Mouse (Mus musculus): Measurements from ENCODE around the gene Sugct. TPM values are rescaled to one million over a fixed set of nuclear protein-coding genes. Genes with fewer than 3 reads are reported as not detected.
"Not testable (repeated sequence)": the region's sequence is repeated elsewhere in the genome, so short reads cannot be mapped to it uniquely, and the experiment has no call there.

Gene Sugct
- total RNA-seq, 4 experiments from 2014 or later: 0.29 to 1.3 (median 0.94) TPM

- no peak for DNase-seq (ENCODE audit: low spot score in 2 of 2)
Measured at GRCm38 (mm10) chr13:17606217-17606616, 89.1 kb downstream of the Sugct start.

GRCm38 (mm10) chr13:17604670-17605069, 90.7 kb downstream of the Sugct start:
- no peak for DNase-seq (ENCODE audit: low spot score in 2 of 2)

- no peak for DNase-seq (ENCODE audit: low spot score in 2 of 2)
Measured at GRCm38 (mm10) chr13:17603756-17604155, 91.6 kb downstream of the Sugct start.

- DNase-seq (ENCODE audit: low spot score in 2 of 2): no peak
Measured at GRCm38 (mm10) chr13:17585267-17585913, 110.0 kb downstream of the Sugct start.

- DNase-seq (ENCODE audit: low spot score in 2 of 2): no peak
Measured at GRCm38 (mm10) chr13:17584804-17585203, 110.5 kb downstream of the Sugct start.

- no peak for DNase-seq (ENCODE audit: low spot score in 2 of 2)
Measured at GRCm38 (mm10) chr13:17581684-17582083, 113.7 kb downstream of the Sugct start.

- DNase-seq (ENCODE audit: low spot score in 2 of 2): no peak
Measured at GRCm38 (mm10) chr13:17559357-17559756, 136.0 kb downstream of the Sugct start.

GRCm38 (mm10) chr13:17536341-17536740, 159.0 kb downstream of the Sugct start:
- DNase-seq (ENCODE audit: low spot score in 2 of 2): no peak

GRCm38 (mm10) chr13:17534871-17535270, 160.5 kb downstream of the Sugct start:
- no peak for DNase-seq (ENCODE audit: low spot score in 2 of 2)

GRCm38 (mm10) chr13:17534469-17534868, 160.9 kb downstream of the Sugct start:
- DNase-seq (ENCODE audit: low spot score in 2 of 2): no peak

GRCm38 (mm10) chr13:17511184-17511778, 184.1 kb downstream of the Sugct start:
- DNase-seq (ENCODE audit: low spot score in 2 of 2): no peak

GRCm38 (mm10) chr13:17494936-17495335, 200.4 kb downstream of the Sugct start:
- no peak for DNase-seq (ENCODE audit: low spot score in 2 of 2)

GRCm38 (mm10) chr13:17494056-17494574, 201.2 kb downstream of the Sugct start:
- DNase-seq (ENCODE audit: low spot score in 2 of 2): no peak

- DNase-seq (ENCODE audit: low spot score in 2 of 2): not testable (repeated sequence)
Measured at GRCm38 (mm10) chr13:17457981-17458380, 237.4 kb downstream of the Sugct start.

GRCm38 (mm10) chr13:17432139-17432916, 263.0 kb downstream of the Sugct start:
- no peak for DNase-seq (ENCODE audit: low spot score in 2 of 2)

- peak in 1 of 2 experiments; percentile 30 for DNase-seq (ENCODE audit: low spot score in 2 of 2)
Measured at GRCm38 (mm10) chr13:17421875-17422274, 273.5 kb downstream of the Sugct start.

- DNase-seq (ENCODE audit: low spot score in 2 of 2): no peak
Measured at GRCm38 (mm10) chr13:17420557-17420956, 274.8 kb downstream of the Sugct start.

- no peak for DNase-seq (ENCODE audit: low spot score in 2 of 2)
Measured at GRCm38 (mm10) chr13:17342836-17343235, 352.5 kb downstream of the Sugct start.

GRCm38 (mm10) chr13:17335885-17336540, 359.3 kb downstream of the Sugct start:
- no peak for DNase-seq (ENCODE audit: low spot score in 2 of 2)

- DNase-seq (ENCODE audit: low spot score in 2 of 2): no peak
Measured at GRCm38 (mm10) chr13:17326863-17327262, 368.5 kb downstream of the Sugct start.

GRCm38 (mm10) chr13:17301590-17301989, 393.8 kb downstream of the Sugct start:
- no peak for DNase-seq (ENCODE audit: low spot score in 2 of 2)

Data from gastrocnemius, adult 8-10 months (tissue).